Mouse (Mus musculus) liver, adult 2 months (tissue): ENCODE data around the gene Nadsyn1.

ENCODE experiments used
- CTCF ChIP-seq: fragments of 200-500 bp; IDR thresholded peaks from 2 replicates; pipeline ENCODE4 v1.5.1; 2011; ENCODE audit warnings: low read depth, low read length, control low read depth
- POLR2A ChIP-seq: fragments of 200-500 bp; IDR thresholded peaks from 2 replicates; pipeline ENCODE4 v1.6.1; 2011; ENCODE audit warnings: low read length, control low read depth; ENCODE audit not compliant: insufficient read depth; ENCODE audit errors: extremely low read depth

DNA sequence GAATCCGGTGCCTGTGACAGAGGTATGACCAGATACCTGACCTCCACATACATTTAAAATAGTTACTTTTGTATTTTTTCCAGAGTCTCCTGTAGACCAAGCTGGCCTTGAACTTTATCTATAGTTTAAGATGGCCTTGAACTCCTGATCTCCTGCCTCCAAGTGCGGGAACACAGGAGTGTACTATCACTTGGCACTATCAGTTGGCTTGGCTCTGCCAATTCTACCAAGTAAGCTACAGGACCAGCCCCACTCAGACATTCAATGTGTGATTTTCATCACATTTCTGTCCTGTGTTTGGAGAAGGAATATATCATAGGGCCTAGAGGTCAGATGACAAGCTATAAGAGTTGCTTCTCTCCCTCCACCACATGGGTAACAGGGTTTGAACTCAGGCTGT lies 11.7 kb upstream of the Nadsyn1 start:
- TF ChIP-seq CTCF, result no peak
- TF ChIP-seq POLR2A, result no peak
